Mouse (Mus musculus) liver, embryonic 18 days (tissue): ENCODE measurements around the gene Cmtm2b. TPM values are rescaled to one million over a fixed set of nuclear protein-coding genes. Genes with fewer than 3 reads are reported as not detected.

Experiments used
- polyA plus RNA-seq: library from polyadenylated mRNA; depleted of rRNA; stranded (reverse); fragments of >200 nt; gene quantifications from 2 replicates; pipeline ENCODE4 v1.2.3, GENCODE M21; 2012; rRNA removed

The Cmtm2b gene
- polyA plus RNA-seq, result not detected in 2 replicates

GRCm38 (mm10) chr8:104321930-104322329 lies at the start of gene Cmtm2b:
Cmtm2b (plus strand) TSS chr8:104322230.

GRCm38 (mm10) chr8:104293081-104293480 lies 28.9 kb upstream of the Cmtm2b start, which contains the start of gene Cmtm2a:
Cmtm2a (minus strand) TSS chr8:104293181.

GRCm38 (mm10) chr8:104309441-104310155 lies 12.4 kb upstream of the Cmtm2b start, which contains the start of the genes Gm45711 and Cmtm1:
Gm45711 (minus strand) TSS chr8:104310081.
Cmtm1 (minus strand) TSS chr8:104310145.

GRCm38 (mm10) chr8:104321267-104321666 lies 763 bp upstream of the Cmtm2b start, which contains the start of gene Gm11020:
Gm11020 (plus strand) TSS chr8:104321567.

GRCm38 (mm10) chr8:104339229-104339982 lies 17.4 kb downstream of the Cmtm2b start, which contains the start of gene Cmtm3:
Cmtm3 (plus strand) TSS chr8:104339410.

Other genes with a start within 250 kb of the Cmtm2b start
- gene Cdh5, start 220.6 kb upstream of the Cmtm2b start, polyA plus RNA-seq, result 19.1 and 20.4 TPM in 2 replicates
- 0.03 and 0.04 TPM in 2 replicates for gene Bean1, start 151.8 kb upstream of the Cmtm2b start, polyA plus RNA-seq
- gene Tk2, start 73.7 kb upstream of the Cmtm2b start, polyA plus RNA-seq, result 7.2 and 7.5 TPM in 2 replicates
- 14.2 and 14.7 TPM in 2 replicates for gene Cklf, start 71.4 kb upstream of the Cmtm2b start, polyA plus RNA-seq
- not detected in 2 replicates for gene Cmtm2a, start 29.0 kb upstream of the Cmtm2b start, polyA plus RNA-seq
- not detected in 2 replicates for gene Gm45711, start 12.1 kb upstream of the Cmtm2b start, polyA plus RNA-seq
- not detected in 2 replicates for gene Cmtm1, start 12.1 kb upstream of the Cmtm2b start, polyA plus RNA-seq
- not detected in 2 replicates for gene Gm11020, start 663 bp upstream of the Cmtm2b start, polyA plus RNA-seq
- 20.7 and 22.6 TPM in 2 replicates for gene Cmtm3, start 17.2 kb downstream of the Cmtm2b start, polyA plus RNA-seq
- 3.2 and 3.5 TPM in 2 replicates for gene Cmtm4, start 73.6 kb downstream of the Cmtm2b start, polyA plus RNA-seq
- 10.1 and 10.7 TPM in 2 replicates for gene Dync1li2, start 120.8 kb downstream of the Cmtm2b start, polyA plus RNA-seq
- 0.01 and 0.02 TPM in 2 replicates for gene Terb1, start 187.7 kb downstream of the Cmtm2b start, polyA plus RNA-seq
- 17.4 and 19.2 TPM in 2 replicates for gene Nae1, start 212.4 kb downstream of the Cmtm2b start, polyA plus RNA-seq
- 0.59 and 0.81 TPM in 2 replicates for gene Car7, start 212.5 kb downstream of the Cmtm2b start, polyA plus RNA-seq